Mouse (Mus musculus) bone marrow macrophage, adult 2 months (primary cell): ENCODE data around the gene Ptgr1.

Experiments used
- CTCF ChIP-seq: IDR thresholded peaks from 2 replicates; pipeline ENCODE4 v1.5.1; 2012; ENCODE audit warnings: low read depth, mild to moderate bottlenecking, low read length, moderate library complexity
- POLR2A ChIP-seq: IDR thresholded peaks from 2 replicates; pipeline ENCODE4 v1.6.1; 2012; ENCODE audit warnings: mild to moderate bottlenecking, low read depth, low read length, borderline replicate concordance

DNA sequence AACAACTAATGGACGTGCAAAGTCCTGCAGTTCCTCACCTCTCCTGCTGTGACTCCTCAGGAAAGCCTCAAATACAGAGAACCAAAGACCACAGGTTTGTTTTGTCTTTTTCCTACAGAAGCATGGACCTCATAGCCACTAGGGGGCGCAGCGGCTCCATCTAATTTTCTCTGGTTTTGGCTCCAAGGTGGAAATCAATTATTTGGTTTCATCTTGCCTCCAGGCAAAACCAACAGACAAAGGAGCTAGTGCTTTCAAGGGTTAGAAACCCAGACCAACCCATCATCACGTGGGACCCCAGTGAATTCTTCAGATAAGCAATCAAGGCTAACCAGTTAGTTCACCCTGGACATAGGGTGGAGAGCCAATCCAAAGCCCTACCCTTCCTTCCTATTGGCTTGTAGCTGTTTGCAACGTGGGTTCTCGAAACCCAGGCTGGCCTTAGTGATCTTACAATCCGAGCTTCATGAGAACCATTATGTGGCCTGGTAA lies 1.7 kb downstream of the Ptgr1 start:
- TF ChIP-seq CTCF (peak; percentile 54), POLR2A (no peak)
